Comparison of ENCODE assay signal across 9 mouse cellular contexts in genomic region chr9:40808061-40808906, GRCm38 (mm10). TPM values are rescaled to one million over a fixed set of nuclear protein-coding genes. Genes with fewer than 3 reads are reported as not detected.
DNase-seq lines count a peak whose midpoint lies in the region; ATAC-seq and TF ChIP-seq lines count a peak whose summit lies in the region.
"Had no signal": no experiment of that assay in that cellular context is flagged by ENCODE, and none has a peak within 500 bp of the region (broad histone marks: within the 10 kb centered on the region; RNA-seq: fewer than 3 reads in every experiment).

No protein-coding gene starts in this region.

- peaks cover 34% of the 10 kb centered on the region for H3K36me3 ChIP-seq in liver, adult 2 months (ENCODE audit: control insufficient read depth, insufficient read depth, low read length)
- peaks cover 6% of the 10 kb centered on the region for H3K36me3 ChIP-seq in embryonic facial prominence, embryonic 11.5 days (replicated peaks; ENCODE audit: control insufficient read depth, insufficient read depth, low read depth, low read length)
- H3K36me3 ChIP-seq in hindbrain, postnatal 0 days (ENCODE audit: insufficient read depth, low read length): peaks cover 18% of the 10 kb centered on the region; the same call in 1 of the 2 replicates

- H3K27ac ChIP-seq in liver, adult 2 months (replicated peaks; ENCODE audit: insufficient read depth, low read depth, low read length): peak overlapping the region; percentile 7; the same call in 1 of the 2 replicates
- 0 out of 2 replicates have a peak overlapping the region, but pooled peaks have one; percentile 8 for H3K27ac ChIP-seq in embryonic facial prominence, embryonic 11.5 days (replicated peaks; ENCODE audit: low read depth, low read length)
- H3K27ac ChIP-seq in hindbrain, postnatal 0 days: peak overlapping the region; percentile 77
- H3K27ac ChIP-seq in olfactory bulb, adult 2 months (ENCODE audit: insufficient read depth, low read depth, low read length): 0 out of 2 replicates have a peak overlapping the region, but pooled peaks have one; percentile 54

- no peak for TF ChIP-seq POLR2A in liver, adult 2 months (IDR thresholded peaks at IDR 0.05; ENCODE audit: extremely low read depth, insufficient read depth, low read length)
- TF ChIP-seq POLR2A in olfactory bulb, adult 2 months (IDR thresholded peaks at IDR 0.05; ENCODE audit: insufficient read depth, low read depth, low read length): no peak

- H3K79me2 ChIP-seq in liver, adult 2 months (ENCODE audit: control insufficient read depth, insufficient read depth, low read length): no peaks in the 10 kb centered on the region

- ATAC-seq in embryonic facial prominence, embryonic 11.5 days (replicated peaks; ENCODE audit: insufficient number of reproducible peaks, low FRiP score, low TSS enrichment, low read depth): no peak
- no peak; the same call in 1 of the 2 replicates for ATAC-seq in hindbrain, postnatal 0 days

- peak; percentile 79 for DNase-seq in liver, adult 2 months (ENCODE audit: extremely low read depth, low read depth, low spot score)
- DNase-seq in liver: no peak
- DNase-seq in embryonic facial prominence, embryonic 11.5 days (ENCODE audit: low spot score): no peak
- DNase-seq in hindbrain, postnatal 0 days (ENCODE audit: low spot score): peak; percentile 44
- no peak for DNase-seq in urinary bladder, postnatal 4 days (ENCODE audit: low spot score in 2 of 2)
- no peak for DNase-seq in urinary bladder, postnatal 10 days (ENCODE audit: low spot score)
- no peak for DNase-seq in left cerebral cortex, adult 9 months (ENCODE audit: low spot score in 2 of 2)

- H3K9ac ChIP-seq in liver, adult 2 months (ENCODE audit: low read depth, low read length): no peak overlapping the region
- H3K9ac ChIP-seq in embryonic facial prominence, embryonic 11.5 days (replicated peaks; ENCODE audit: low read length): no peak overlapping the region
- no peak overlapping the region for H3K9ac ChIP-seq in hindbrain, postnatal 0 days (replicated peaks; ENCODE audit: low read length)
- H3K9ac ChIP-seq: liver, embryonic 14.5 days had no signal

- no peak overlapping the region for H3K4me2 ChIP-seq in embryonic facial prominence, embryonic 11.5 days (ENCODE audit: low read depth, low read length)
- no peak overlapping the region; the same call in 1 of the 2 replicates for H3K4me2 ChIP-seq in hindbrain, postnatal 0 days (ENCODE audit: low read depth, low read length)

- H3K9me3 ChIP-seq in embryonic facial prominence, embryonic 11.5 days (replicated peaks; ENCODE audit: control insufficient read depth, low read length): no peaks in the 10 kb centered on the region
- no peaks in the 10 kb centered on the region for H3K9me3 ChIP-seq in hindbrain, postnatal 0 days (ENCODE audit: low read length)

- peaks cover 23% of the 10 kb centered on the region for H3K4me1 ChIP-seq in liver, adult 2 months (ENCODE audit: control insufficient read depth, insufficient read depth, low read length)
- no peaks in the 10 kb centered on the region for H3K4me1 ChIP-seq in embryonic facial prominence, embryonic 11.5 days (ENCODE audit: control insufficient read depth, insufficient read depth, low read length)
- peaks cover 17% of the 10 kb centered on the region for H3K4me1 ChIP-seq in hindbrain, postnatal 0 days (ENCODE audit: insufficient read depth, low read length)
- H3K4me1 ChIP-seq in olfactory bulb, adult 2 months (ENCODE audit: control insufficient read depth, insufficient read depth, low read length): peaks cover 10% of the 10 kb centered on the region; the same call in 1 of the 2 replicates

- TF ChIP-seq CTCF in liver, adult 2 months (IDR thresholded peaks at IDR 0.05; ENCODE audit: low read depth, low read length): no peak
- TF ChIP-seq CTCF in hindbrain, postnatal 0 days (IDR thresholded peaks at IDR 0.05; ENCODE audit: low read depth): no peak
- no peak for TF ChIP-seq CTCF in olfactory bulb, adult 2 months (IDR thresholded peaks at IDR 0.05; ENCODE audit: insufficient read depth, low read depth, low read length)

- H3K4me3 ChIP-seq in liver, adult 2 months (ENCODE audit: insufficient read depth, low read depth, low read length): no peak overlapping the region
- H3K4me3 ChIP-seq in embryonic facial prominence, embryonic 11.5 days (ENCODE audit: low read depth, low read length): no peak overlapping the region
- no peak overlapping the region for H3K4me3 ChIP-seq in hindbrain, postnatal 0 days (ENCODE audit: low read length)
- H3K4me3 ChIP-seq in olfactory bulb, adult 2 months (ENCODE audit: insufficient read depth, low read depth, low read length): no peak overlapping the region

- WGBS in liver, adult 2 months: 55% methylated on average over 16 of the region's 16 CpGs
- WGBS in embryonic facial prominence, embryonic 11.5 days: 41% methylated on average over 16 of the region's 16 CpGs
- 11% methylated on average over 16 of the region's 16 CpGs for WGBS in hindbrain, postnatal 0 days
- WGBS in olfactory bulb, adult 2 months: 21% methylated on average over 16 of the region's 16 CpGs

- no peaks in the 10 kb centered on the region for H3K27me3 ChIP-seq in liver, adult 2 months (ENCODE audit: control insufficient read depth, insufficient read depth, low read length)
- H3K27me3 ChIP-seq in embryonic facial prominence, embryonic 11.5 days (ENCODE audit: control insufficient read depth, insufficient read depth, low read length): no peaks in the 10 kb centered on the region
- no peaks in the 10 kb centered on the region for H3K27me3 ChIP-seq in hindbrain, postnatal 0 days (ENCODE audit: insufficient read depth, low read length)

RNA-seq across cellular contexts. Expression of gene Hspa8, which starts 7.5 kb away (rescaled TPM):
- 1,567 and 2,371 TPM in 2 replicates for total RNA-seq in liver, adult 2 months (2014; rRNA removed)
- polyA plus RNA-seq in liver, adult 2 months (2012; rRNA removed): 1,896 and 1,951 TPM in 2 replicates
- 4,013 and 4,203 TPM in 2 replicates for polyA plus RNA-seq in embryonic facial prominence, embryonic 11.5 days (2014; fragmentation: Nextera tagmentation; extraction: Ambion mirVana)
- 3,796 and 3,887 TPM in 2 replicates for total RNA-seq in hindbrain, postnatal 0 days (2014; rRNA removed)
- polyA plus RNA-seq in hindbrain, postnatal 0 days (2015; fragmentation: Nextera tagmentation; extraction: Ambion mirVana): 2,316 and 2,371 TPM in 2 replicates
- polyA plus RNA-seq in olfactory bulb, adult 2 months (2012; ENCODE audit: insufficient read depth, insufficient read length, low replicate concordance, missing spikeins): 1,623 and 1,837 TPM in 2 replicates

Comparison
In these comparisons a context has a peak if more than half of its experiments do, and no peak if none do; other contexts are left out.
1. DNase-seq: peak in liver, adult 2 months (single experiment) and hindbrain, postnatal 0 days (single experiment); none in liver (single experiment), embryonic facial prominence, embryonic 11.5 days (single experiment), urinary bladder, postnatal 4 days (0 of 2), urinary bladder, postnatal 10 days (single experiment) and left cerebral cortex, adult 9 months (0 of 2).
2. H3K27ac ChIP-seq: peak in every context shown above with its lines; median percentile 77 in hindbrain, postnatal 0 days; 54 in olfactory bulb, adult 2 months; 8 in embryonic facial prominence, embryonic 11.5 days; 7 in liver, adult 2 months.